Mouse (Mus musculus): ENCODE measurements at regions not wholly inside any gene's neighbourhood (a gene's known extent, or its start where the extent isn't known, plus 50 kb on each side); places are given as distances from the start of the nearest gene placed in this dataset.

DNA sequence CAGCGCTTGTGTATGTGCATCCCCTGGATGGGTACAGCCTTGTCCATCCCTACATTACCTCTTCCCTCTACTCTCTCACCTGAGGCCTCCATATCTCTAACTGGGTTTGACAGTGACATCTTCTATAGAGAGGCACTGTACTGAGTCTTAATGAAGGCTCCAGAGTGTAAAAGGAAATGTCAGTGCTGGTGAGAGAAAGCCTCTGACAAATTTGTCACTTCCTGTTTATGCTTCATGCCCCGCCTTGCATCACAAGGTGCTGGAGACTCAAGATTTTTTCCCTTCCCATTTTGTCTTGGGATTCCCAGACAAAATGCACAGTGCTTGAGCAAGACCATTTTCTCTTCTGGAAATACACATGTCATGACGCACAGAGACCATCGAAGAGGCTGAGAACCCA is 70.8 kb downstream of the 3110018I06Rik start:
- TF ChIP-seq CTCF (IDR thresholded peaks at IDR 0.05; ENCODE audit: extremely low read depth, insufficient read length, insufficient replicate concordance, low read depth, low read length) (no peak), POLR2A (IDR thresholded peaks at IDR 0.05; ENCODE audit: low read depth, low read length) (no peak)

All from small intestine, adult 2 months (tissue).